Comparison of ENCODE assay signal across 8 mouse cellular contexts in the genomic region with DNA sequence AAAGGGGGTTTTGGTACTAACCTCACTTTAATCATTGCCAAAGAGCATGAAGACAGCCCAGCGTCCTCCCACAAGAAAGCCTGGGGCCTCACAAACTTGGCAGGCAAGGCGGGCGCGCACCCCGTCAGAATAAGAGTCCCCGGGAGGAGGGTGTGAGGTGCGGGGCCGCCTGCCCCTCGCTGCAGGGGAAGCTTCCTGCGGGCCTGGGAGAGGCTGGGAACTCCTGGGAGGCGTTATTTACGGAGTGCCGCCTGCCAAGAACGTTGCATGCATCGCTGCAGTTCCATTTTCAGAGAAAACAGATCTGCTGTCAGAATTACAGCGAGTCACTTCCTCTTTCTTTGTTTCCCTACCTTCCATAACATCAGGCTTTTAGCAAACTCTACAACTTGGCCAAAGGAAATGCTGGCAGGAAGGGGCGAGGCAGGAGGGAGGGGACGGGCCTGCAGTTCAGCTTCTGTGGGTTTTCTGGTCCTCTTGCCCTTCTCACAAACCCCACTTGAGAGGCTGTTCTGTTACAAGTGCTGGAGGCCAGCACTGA.
A peak's percentile ranks its signal among the peaks of the same experiment; 100 is the strongest.
DNase-seq lines count a peak whose midpoint lies in the region; ATAC-seq and TF ChIP-seq lines count a peak whose summit lies in the region.

No protein-coding gene starts in this region.

- no peaks in the 10 kb centered on the region for H3K9me3 ChIP-seq in embryonic facial prominence, embryonic 11.5 days (replicated peaks; ENCODE audit: control insufficient read depth, low read length)
- H3K9me3 ChIP-seq in limb, embryonic 10.5 days (replicated peaks), result no peaks in the 10 kb centered on the region
- H3K9me3 ChIP-seq in midbrain, embryonic 12.5 days, result no peaks in the 10 kb centered on the region

- H3K9ac ChIP-seq in embryonic facial prominence, embryonic 11.5 days (replicated peaks; ENCODE audit: low read length), result peak overlapping the region; percentile 71
- H3K9ac ChIP-seq in midbrain, embryonic 12.5 days (replicated peaks), result peak overlapping the region; percentile 69

- H3K4me2 ChIP-seq in embryonic facial prominence, embryonic 11.5 days (ENCODE audit: low read depth, low read length), result peak overlapping the region; percentile 76
- peak overlapping the region; percentile 77 for H3K4me2 ChIP-seq in midbrain, embryonic 12.5 days (replicated peaks)

- peak; percentile 95 for DNase-seq in 3134 (ENCODE audit: extremely low read depth, insufficient read length, low spot score)
- peak; percentile 93 for DNase-seq in adrenal gland, postnatal 25 days
- peak; percentile 94 for DNase-seq in embryonic facial prominence, embryonic 11.5 days (ENCODE audit: low spot score)
- peak; percentile 100 for DNase-seq in heart, adult 11 months
- DNase-seq in kidney, adult 11 months, result peak; percentile 96
- peak; percentile 97 for DNase-seq in limb, embryonic 10.5 days (ENCODE audit: low spot score)

- H3K27ac ChIP-seq in embryonic facial prominence, embryonic 11.5 days (replicated peaks; ENCODE audit: low read depth, low read length), result peak overlapping the region; percentile 96
- H3K27ac ChIP-seq in limb, embryonic 10.5 days, result peak overlapping the region; percentile 94
- peak overlapping the region; percentile 90 for H3K27ac ChIP-seq in midbrain, embryonic 12.5 days (replicated peaks)
- H3K27ac ChIP-seq in small intestine, adult 2 months (ENCODE audit: insufficient read depth, low read depth, low read length), result peak overlapping the region; percentile 81

- under 1% methylated on average over 18 of the region's 18 CpGs for WGBS in embryonic facial prominence, embryonic 11.5 days
- under 1% methylated on average over 18 of the region's 18 CpGs for WGBS in limb, embryonic 10.5 days
- under 1% methylated on average over 18 of the region's 18 CpGs for WGBS in midbrain, embryonic 12.5 days
- WGBS in small intestine, adult 2 months, result 0% methylated on average over 18 of the region's 18 CpGs

- ATAC-seq in embryonic facial prominence, embryonic 11.5 days (replicated peaks; ENCODE audit: insufficient number of reproducible peaks, low FRiP score, low TSS enrichment, low read depth), result peak; percentile 80
- peak; percentile 78 for ATAC-seq in midbrain, embryonic 12.5 days (ENCODE audit: low FRiP score, low read depth)

- H3K27me3 ChIP-seq in embryonic facial prominence, embryonic 11.5 days (ENCODE audit: control insufficient read depth, insufficient read depth, low read length), result no peaks in the 10 kb centered on the region
- no peaks in the 10 kb centered on the region for H3K27me3 ChIP-seq in limb, embryonic 10.5 days (ENCODE audit: low read depth, poor library complexity, severe bottlenecking)
- no peaks in the 10 kb centered on the region for H3K27me3 ChIP-seq in midbrain, embryonic 12.5 days
- no peaks in the 10 kb centered on the region for H3K27me3 ChIP-seq in small intestine, adult 2 months (ENCODE audit: control insufficient read depth, insufficient read depth, low read length)

- no peak for TF ChIP-seq CTCF in small intestine, adult 2 months (IDR thresholded peaks at IDR 0.05; ENCODE audit: extremely low read depth, insufficient read length, insufficient replicate concordance, low read depth, low read length)

- peaks cover 33% of the 10 kb centered on the region for H3K4me1 ChIP-seq in embryonic facial prominence, embryonic 11.5 days (ENCODE audit: control insufficient read depth, insufficient read depth, low read length)
- peaks cover 80% of the 10 kb centered on the region for H3K4me1 ChIP-seq in limb, embryonic 10.5 days
- H3K4me1 ChIP-seq in midbrain, embryonic 12.5 days, result peaks cover 87% of the 10 kb centered on the region
- peaks cover 31% of the 10 kb centered on the region for H3K4me1 ChIP-seq in small intestine, adult 2 months (ENCODE audit: control insufficient read depth, insufficient read depth, insufficient read length, low read length)

- H3K36me3 ChIP-seq in embryonic facial prominence, embryonic 11.5 days (replicated peaks; ENCODE audit: control insufficient read depth, insufficient read depth, low read depth, low read length), result no peaks in the 10 kb centered on the region; the same call in 1 of the 2 replicates
- H3K36me3 ChIP-seq in limb, embryonic 10.5 days, result peaks cover 25% of the 10 kb centered on the region
- peaks cover 10% of the 10 kb centered on the region; the same call in 1 of the 2 replicates for H3K36me3 ChIP-seq in midbrain, embryonic 12.5 days
- H3K36me3 ChIP-seq in small intestine, adult 2 months (ENCODE audit: control insufficient read depth, insufficient read depth, low read length), result peaks cover 3% of the 10 kb centered on the region; the same call in 1 of the 2 replicates

- peak overlapping the region; percentile 44 for H3K4me3 ChIP-seq in embryonic facial prominence, embryonic 11.5 days (ENCODE audit: low read depth, low read length)
- peak overlapping the region; percentile 58 for H3K4me3 ChIP-seq in limb, embryonic 10.5 days
- H3K4me3 ChIP-seq in midbrain, embryonic 12.5 days, result peak overlapping the region; percentile 46
- peak overlapping the region; percentile 57 for H3K4me3 ChIP-seq in small intestine, adult 2 months (ENCODE audit: low read depth, low read length)

- TF ChIP-seq POLR2A in small intestine, adult 2 months (IDR thresholded peaks at IDR 0.05; ENCODE audit: low read depth, low read length), result no peak

Comparison
In these comparisons a context has a peak if more than half of its experiments do, and no peak if none do; other contexts are left out.
1. Peak in every context shown above with its lines: DNase-seq, ATAC-seq, H3K4me3 ChIP-seq and H3K27ac ChIP-seq.